Mouse (Mus musculus): Measurements from ENCODE around the gene Hhipl1.

Gene Hhipl1

GRCm38 (mm10) chr12:108355271-108355670 lies 49.2 kb downstream of the Hhipl1 start:
- no peak for DNase-seq (ENCODE audit: inconsistent age in 2 of 2, low spot score in 1 of 2)

DNA sequence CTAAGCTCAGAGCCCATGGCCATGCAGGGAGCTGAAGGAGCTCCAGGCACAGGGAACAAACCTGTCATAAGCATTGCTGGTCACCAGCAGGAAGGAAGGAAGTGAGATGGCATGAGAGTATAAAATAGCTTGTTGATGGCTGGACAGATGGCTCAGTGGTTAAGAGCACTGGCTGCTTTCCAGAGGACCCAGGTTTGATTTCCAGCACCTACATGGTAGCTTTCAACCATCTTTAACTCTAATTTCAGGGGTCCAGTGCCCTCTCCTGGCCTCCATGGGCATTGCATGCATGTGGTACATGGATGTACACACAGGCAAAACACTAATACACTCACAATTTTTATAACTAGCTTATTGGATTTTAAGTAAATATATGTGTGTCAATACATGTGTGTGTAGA lies 49.9 kb downstream of the Hhipl1 start:
- no peak for DNase-seq (ENCODE audit: inconsistent age in 2 of 2, low spot score in 1 of 2)

DNA sequence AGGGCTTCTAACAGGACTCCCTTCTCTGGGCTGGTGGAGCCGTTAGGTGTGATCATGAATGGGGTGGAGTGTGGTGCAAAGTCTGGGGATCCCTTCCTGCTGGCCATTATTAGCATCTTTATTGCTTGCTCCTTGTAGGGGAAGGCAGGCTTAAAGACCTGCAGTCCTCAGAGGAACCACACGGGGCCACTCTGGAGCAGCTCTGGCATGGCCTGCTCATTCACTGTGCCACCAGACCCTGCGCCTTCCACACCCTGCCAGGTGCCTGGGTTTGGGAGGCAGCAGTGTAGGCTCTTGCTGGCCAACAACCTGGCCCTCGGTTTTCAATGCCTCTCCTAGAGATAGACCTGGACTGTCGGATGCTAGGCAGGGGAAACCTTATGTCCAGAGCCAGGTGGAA lies 57.7 kb downstream of the Hhipl1 start:
- DNase-seq (ENCODE audit: inconsistent age in 2 of 2, low spot score in 1 of 2) = peak; percentile 83 to 95

- peak; percentile 27 to 50 for DNase-seq (ENCODE audit: inconsistent age in 2 of 2, low spot score in 1 of 2)
Observed at GRCm38 (mm10) chr12:108365340-108365739, 59.3 kb downstream of the Hhipl1 start.

GRCm38 (mm10) chr12:108365868-108366267 lies 59.8 kb downstream of the Hhipl1 start:
- DNase-seq (ENCODE audit: inconsistent age in 2 of 2, low spot score in 1 of 2) = no peak

DNA sequence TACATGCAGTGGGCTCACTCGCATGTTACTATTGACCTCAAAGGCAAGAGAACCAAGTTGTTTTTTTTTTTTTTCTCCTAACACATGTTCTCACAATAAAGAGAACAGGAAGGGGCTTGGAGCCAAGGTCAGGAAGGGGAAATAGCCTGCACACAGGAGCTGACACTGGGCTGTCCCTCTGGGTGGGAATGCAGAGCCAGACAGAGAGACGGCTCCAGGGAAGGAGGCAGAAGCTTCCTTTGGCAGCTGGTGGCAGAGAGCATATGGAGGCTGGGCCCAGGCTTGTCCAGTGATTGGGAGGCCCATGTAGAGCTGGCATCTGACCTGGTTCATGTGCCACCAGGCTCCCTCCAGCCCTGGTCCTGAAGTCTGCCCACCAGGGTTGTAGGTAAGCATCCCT lies 61.8 kb downstream of the Hhipl1 start:
- peak in 1 of 2 experiments; percentile 31 for DNase-seq (ENCODE audit: inconsistent age in 2 of 2, low spot score in 1 of 2)

GRCm38 (mm10) chr12:108368921-108369320 lies 62.9 kb downstream of the Hhipl1 start:
- no peak for DNase-seq (ENCODE audit: inconsistent age in 2 of 2, low spot score in 1 of 2)

DNA sequence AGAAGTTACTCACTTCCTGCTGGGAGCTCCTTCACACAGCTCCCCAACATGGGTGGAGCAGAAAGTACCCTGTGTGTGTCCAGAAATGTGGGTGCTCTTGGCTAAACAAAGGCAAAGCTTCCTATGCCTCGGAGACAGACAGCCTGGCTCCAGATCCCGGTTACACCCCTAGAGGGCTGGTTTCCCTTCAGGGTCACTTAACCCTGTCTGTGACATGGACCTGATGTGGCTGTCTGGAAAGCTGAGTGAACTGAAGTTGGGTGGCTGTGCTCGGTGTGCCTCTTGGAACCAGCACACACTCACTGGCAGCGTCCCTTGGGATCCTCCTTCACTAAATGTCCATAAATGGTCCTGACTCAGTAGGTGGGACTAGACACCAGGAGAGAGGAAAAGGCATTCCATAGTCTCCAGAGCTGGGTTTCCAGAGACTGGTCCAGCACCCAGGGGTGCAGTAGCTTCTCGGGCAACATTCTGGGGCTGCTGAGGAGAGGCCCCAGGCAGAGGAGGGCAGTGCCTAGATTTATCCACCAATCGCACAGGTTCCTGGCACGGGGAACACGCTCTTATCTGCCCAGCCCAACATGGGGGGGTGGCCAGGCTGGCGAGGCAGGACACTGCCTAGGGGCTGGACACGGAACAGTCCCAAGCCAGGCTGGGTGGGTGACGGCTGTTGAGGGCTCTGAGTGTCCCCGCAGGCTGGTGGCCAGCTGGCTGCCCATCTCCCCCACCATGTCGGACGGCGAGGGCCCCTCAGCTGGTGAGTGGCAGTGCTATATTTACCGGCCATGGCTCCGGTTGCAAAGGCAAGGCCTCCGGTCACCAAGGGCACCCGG lies 64.7 kb downstream of the Hhipl1 start, which contains the start of gene Eml1:
Eml1 (plus strand) TSS at position 362 of the 833 bp plus-strand sequence.
- peak; percentile 43 to 69 for DNase-seq (ENCODE audit: inconsistent age in 2 of 2, low spot score in 1 of 2)

GRCm38 (mm10) chr12:108371429-108371765 lies 65.3 kb downstream of the Hhipl1 start:
- DNase-seq (ENCODE audit: inconsistent age in 2 of 2, low spot score in 1 of 2) = peak in 1 of 2 experiments; percentile 49

DNA sequence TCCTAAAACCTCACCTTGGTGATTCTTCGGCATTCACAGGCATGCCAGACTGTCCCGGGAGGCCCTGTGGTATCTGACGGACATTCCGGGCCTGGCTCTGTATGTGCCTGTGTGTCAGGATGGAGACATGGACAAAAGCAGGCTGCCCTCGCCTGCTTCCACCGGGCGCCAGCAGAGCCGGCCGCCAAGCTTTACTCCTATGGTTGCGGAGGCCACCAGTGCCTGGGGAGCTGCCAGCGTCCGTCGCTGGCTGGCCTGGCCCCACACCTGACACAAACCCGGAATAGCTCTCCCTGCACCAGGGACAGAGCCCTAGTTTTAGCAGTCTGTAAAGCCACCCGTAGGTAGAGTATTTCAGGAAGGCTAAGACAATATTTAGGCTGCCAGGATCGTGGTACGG lies 66.2 kb downstream of the Hhipl1 start:
- no peak for DNase-seq (ENCODE audit: inconsistent age in 2 of 2, low spot score in 1 of 2)

- DNase-seq (ENCODE audit: inconsistent age in 2 of 2, low spot score in 1 of 2) = no peak
Observed at GRCm38 (mm10) chr12:108373611-108374010, 67.5 kb downstream of the Hhipl1 start.

GRCm38 (mm10) chr12:108374689-108375088 lies 68.6 kb downstream of the Hhipl1 start:
- no peak for DNase-seq (ENCODE audit: inconsistent age in 2 of 2, low spot score in 1 of 2)

DNA sequence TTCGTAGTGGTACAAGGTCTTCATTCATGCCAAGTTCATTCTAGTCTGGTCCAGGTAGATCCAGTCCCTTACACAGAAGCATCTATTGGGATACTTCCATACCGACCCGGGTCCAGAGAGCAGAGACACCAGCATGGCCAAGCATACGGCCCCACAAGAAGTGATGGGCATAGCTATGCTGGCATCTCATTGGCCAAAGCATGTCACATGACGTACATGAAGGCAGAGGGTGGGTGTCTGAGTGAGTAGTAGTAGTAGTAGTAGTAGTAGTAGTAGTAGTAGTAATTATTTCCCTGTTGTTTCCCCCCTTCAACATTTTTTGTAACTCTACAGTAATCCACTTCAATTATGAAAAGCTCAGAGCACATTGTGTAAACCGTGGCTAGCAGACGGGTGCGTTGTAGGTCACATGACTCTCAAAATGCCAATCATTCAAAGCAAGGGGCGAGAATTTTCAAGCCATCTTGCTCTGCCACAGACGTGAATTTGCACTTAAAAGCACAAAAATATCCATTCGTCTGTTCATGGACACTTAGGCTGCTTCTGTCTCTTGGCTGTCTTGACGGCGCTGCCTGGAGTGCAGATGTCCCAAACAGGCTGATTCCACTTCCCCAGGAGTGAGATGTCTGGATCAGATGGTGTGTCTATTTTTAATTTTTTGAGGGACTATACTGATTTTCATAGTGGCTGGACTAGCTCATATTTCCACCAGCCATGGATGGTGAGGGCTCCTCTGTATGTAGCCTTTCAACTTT lies 72.5 kb downstream of the Hhipl1 start:
- no peak for DNase-seq (ENCODE audit: inconsistent age in 2 of 2, low spot score in 1 of 2)
